Mouse (Mus musculus) heart, embryonic 14.5 days (tissue): Measurements from ENCODE around the gene Gm14692. TPM values are rescaled to one million over a fixed set of nuclear protein-coding genes. Genes with fewer than 3 reads are reported as not detected.
"Not testable (repeated sequence)": the region's sequence is repeated elsewhere in the genome, so short reads cannot be mapped to it uniquely, and the experiment has no call there.

ENCODE experiments used
- ATAC-seq: fragments of 200-750 bp; cut with Nextera tagmentation; 2 replicates; pipeline ENCODE4 v1.8.0; 2017; ENCODE audit warnings: low read depth, moderate TSS enrichment; ENCODE audit not compliant: insufficient number of reproducible peaks, insufficient read depth, low FRiP score
- H3K27ac ChIP-seq, 2 experiments: fragments of 200-500 bp in 1 of 2; fragments of 300-500 bp in 1 of 2; sonication (generic) in 1 of 2; replicated peaks in 1 of 2; 2 replicates each; pipeline ENCODE4 v1.5.1; 2012 to 2014; ENCODE audit warnings: low read depth in 2 of 2, low read length in 2 of 2, control low read depth in 1 of 2, mild to moderate bottlenecking in 1 of 2, mixed read lengths in 1 of 2; ENCODE audit not compliant: control insufficient read depth in 1 of 2, insufficient read depth in 1 of 2
- H3K27me3 ChIP-seq: fragments of 300-500 bp; sonication (generic); 2 replicates; pipeline ENCODE4 v1.6.1; 2014; ENCODE audit warnings: mild to moderate bottlenecking, low read length, control low read depth; ENCODE audit not compliant: control insufficient read depth, insufficient read depth
- H3K36me3 ChIP-seq: fragments of 300-500 bp; sonication (generic); 2 replicates; pipeline ENCODE4 v1.6.1; 2014; ENCODE audit warnings: mild to moderate bottlenecking, control low read depth, low read length, mixed read lengths; ENCODE audit not compliant: control insufficient read depth, insufficient read depth
- H3K4me1 ChIP-seq, 2 experiments: fragments of 200-500 bp in 1 of 2; fragments of 300-500 bp in 1 of 2; sonication (generic) in 1 of 2; 2 replicates each; pipeline ENCODE4 v1.6.1; 2012 to 2014; ENCODE audit warnings: low read length in 2 of 2, control low read depth in 1 of 2, mixed read lengths in 1 of 2; ENCODE audit not compliant: control insufficient read depth in 2 of 2, insufficient read depth in 2 of 2
- H3K4me2 ChIP-seq: fragments of 300-500 bp; sonication (generic); 2 replicates; pipeline ENCODE4 v1.6.1; 2014; ENCODE audit warnings: mild to moderate bottlenecking, low read length
- H3K4me3 ChIP-seq, 2 experiments: fragments of 200-500 bp in 1 of 2; fragments of 300-500 bp in 1 of 2; sonication (generic) in 1 of 2; 2 replicates each; pipeline ENCODE4 v1.5.1; 2012 to 2014; ENCODE audit warnings: low read length in 2 of 2, mild to moderate bottlenecking in 2 of 2, control low read depth in 1 of 2, low read depth in 1 of 2, moderate library complexity in 1 of 2; ENCODE audit not compliant: control insufficient read depth in 1 of 2, insufficient read depth in 1 of 2
- H3K9ac ChIP-seq: fragments of 300-500 bp; sonication (generic); 2 replicates; pipeline ENCODE4 v1.6.1; 2014; ENCODE audit warnings: mild to moderate bottlenecking, low read length
- H3K9me3 ChIP-seq: fragments of 300-500 bp; sonication (generic); 2 replicates; pipeline ENCODE4 v1.6.1; 2016; ENCODE audit warnings: low read length, control low read depth; ENCODE audit not compliant: control insufficient read depth
- WGBS: fragments of 180-500 bp; shearing (Covaris S2); extraction: QIAGEN DNeasy Blood & Tissue Kit; methylation state at CpG from one replicate; pipeline ENCODE4 v1.1.7; 2014; 5-methylcytosine and 5-hydroxymethylcytosine counted together
- polyA plus RNA-seq: library from polyadenylated mRNA; unstranded; fragments of >200 nt; fragmentation: Nextera tagmentation; extraction: Ambion mirVana; gene quantifications from 2 replicates; pipeline ENCODE4 v1.2.1, GENCODE M21; 2014

Gm14692 gene
- not detected in 2 replicates for polyA plus RNA-seq

DNA sequence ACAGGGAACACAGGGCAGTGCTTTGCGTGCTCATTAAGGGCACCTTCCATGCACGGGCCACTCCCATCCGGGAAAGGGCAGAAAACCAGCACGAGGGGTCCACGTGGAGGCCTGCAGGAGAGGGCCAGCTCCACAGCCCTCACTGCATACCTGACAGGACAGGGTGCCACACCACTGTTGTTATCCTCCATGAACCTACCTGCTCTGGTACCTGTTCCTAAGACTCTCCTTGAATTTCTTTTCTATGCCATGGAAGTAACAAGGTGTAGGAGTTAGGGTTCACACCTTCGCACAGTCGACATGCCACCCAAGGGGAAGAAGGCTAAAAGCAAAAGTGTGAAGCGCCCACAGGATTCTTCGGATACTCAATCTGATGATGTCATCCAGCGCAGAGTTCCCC, at the start of gene Gm14692:
TSS of gene Gm14692 (plus strand) at position 301 of the 400 bp plus-strand sequence.
- ATAC-seq, H3K27me3 ChIP-seq, H3K4me3 ChIP-seq, H3K36me3 ChIP-seq, H3K9me3 ChIP-seq, H3K9ac ChIP-seq, H3K27ac ChIP-seq, H3K4me1 ChIP-seq, H3K4me2 ChIP-seq: not testable (repeated sequence)
- 82% methylated on average over 3 of the region's 10 CpGs for WGBS

DNA sequence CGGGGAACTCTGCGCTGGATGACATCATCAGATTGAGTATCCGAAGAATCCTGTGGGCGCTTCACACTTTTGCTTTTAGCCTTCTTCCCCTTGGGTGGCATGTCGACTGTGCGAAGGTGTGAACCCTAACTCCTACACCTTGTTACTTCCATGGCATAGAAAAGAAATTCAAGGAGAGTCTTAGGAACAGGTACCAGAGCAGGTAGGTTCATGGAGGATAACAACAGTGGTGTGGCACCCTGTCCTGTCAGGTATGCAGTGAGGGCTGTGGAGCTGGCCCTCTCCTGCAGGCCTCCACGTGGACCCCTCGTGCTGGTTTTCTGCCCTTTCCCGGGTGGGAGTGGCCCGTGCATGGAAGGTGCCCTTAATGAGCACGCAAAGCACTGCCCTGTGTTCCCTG, 2.0 kb upstream of the Gm14692 start, which contains the start of gene Gm1140:
TSS of gene Gm1140 (minus strand) at position 101 of the 400 bp plus-strand sequence.
- 100% methylated on average over 3 of the region's 11 CpGs for WGBS
- not testable (repeated sequence) for H3K4me2 ChIP-seq, H3K4me3 ChIP-seq

More for the DNA sequence above, 2.0 kb upstream of the Gm14692 start, which contains the start of gene Gm1140:
- not testable (repeated sequence) for H3K27me3 ChIP-seq, H3K27ac ChIP-seq, ATAC-seq, H3K9ac ChIP-seq, H3K4me1 ChIP-seq, H3K36me3 ChIP-seq, H3K9me3 ChIP-seq

Other genes with a start within 250 kb of the Gm14692 start
- gene Gm1140, start 2.1 kb upstream of the Gm14692 start, polyA plus RNA-seq: not detected in 2 replicates
- not detected in 2 replicates for gene 4933436I01Rik, start 225.8 kb downstream of the Gm14692 start, polyA plus RNA-seq